Mouse (Mus musculus): Measurements from ENCODE around the gene 1700113H08Rik. TPM values are rescaled to one million over a fixed set of nuclear protein-coding genes. Genes with fewer than 3 reads are reported as not detected.

Gene 1700113H08Rik
- polyA plus RNA-seq (2017; shearing (Covaris generic)) = not detected

GRCm38 (mm10) chr10:87057500-87058250 lies at the start of gene 1700113H08Rik:
1700113H08Rik (plus strand) TSS chr10:87058045.

Other genes starting within 250 kb of the 1700113H08Rik start
- gene Stab2, start 50.0 kb upstream of the 1700113H08Rik start, polyA plus RNA-seq (2017; shearing (Covaris generic)) = 0.98 TPM